Mouse (Mus musculus): ENCODE results near the gene Emid1. TPM values are rescaled to one million over a fixed set of nuclear protein-coding genes. Genes with fewer than 3 reads are reported as not detected.

Gene Emid1
- polyA plus RNA-seq, 1 experiment from 2014 or later: 4.8 TPM

DNA sequence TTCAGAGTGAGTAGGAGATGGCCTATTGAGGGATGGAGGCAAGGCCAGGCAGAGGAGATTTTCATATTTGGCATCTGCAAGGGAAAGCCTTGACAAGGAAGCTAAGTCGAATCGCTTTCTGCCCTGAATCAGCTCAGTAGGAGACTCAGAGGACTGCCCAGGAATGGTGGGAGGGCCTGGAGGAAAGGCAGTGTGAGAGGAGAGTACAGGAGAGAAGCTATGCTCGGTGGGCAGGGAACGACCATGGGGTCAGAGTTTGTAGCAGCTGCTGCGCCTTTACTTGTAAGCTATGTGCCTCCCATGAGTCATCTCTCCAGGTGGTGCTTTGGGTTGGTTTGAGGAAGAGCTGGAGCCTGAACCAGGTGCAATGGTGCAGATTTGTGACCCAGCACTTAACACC, 51.3 kb downstream of the Emid1 start:
- Histone ChIP-seq H3K9ac (replicated peaks) (no peak overlapping the region), H3K36me3 (replicated peaks; ENCODE audit: insufficient read depth, low read length) (0 out of 2 replicates have a peak, but pooled peaks cover 14% of the 10 kb centered on the region), H3K4me2 (ENCODE audit: low read depth, low read length) (peak overlapping the region; percentile 91; the same call in 1 of the 2 replicates), H3K4me1 (ENCODE audit: insufficient read depth) (peaks cover 16% of the 10 kb centered on the region), H3K27me3 (ENCODE audit: insufficient read depth, low read length) (no peaks in the 10 kb centered on the region), H3K4me3 (ENCODE audit: low read depth, low read length) (peak overlapping the region; percentile 92; the same call in 1 of the 2 replicates), H3K27ac (ENCODE audit: low read depth) (no peak overlapping the region), H3K9me3 (ENCODE audit: low read length) (no peaks in the 10 kb centered on the region)
- ATAC-seq (no peak), DNase-seq (no peak)
- TF ChIP-seq EP300 (IDR thresholded peaks at IDR 0.05; ENCODE audit: low read depth) (no peak), CTCF (IDR thresholded peaks at IDR 0.05; ENCODE audit: low read depth) (no peak)
- WGBS (ENCODE audit: insufficient replicate concordance): 68% methylated on average over 5 of the region's 5 CpGs

DNA sequence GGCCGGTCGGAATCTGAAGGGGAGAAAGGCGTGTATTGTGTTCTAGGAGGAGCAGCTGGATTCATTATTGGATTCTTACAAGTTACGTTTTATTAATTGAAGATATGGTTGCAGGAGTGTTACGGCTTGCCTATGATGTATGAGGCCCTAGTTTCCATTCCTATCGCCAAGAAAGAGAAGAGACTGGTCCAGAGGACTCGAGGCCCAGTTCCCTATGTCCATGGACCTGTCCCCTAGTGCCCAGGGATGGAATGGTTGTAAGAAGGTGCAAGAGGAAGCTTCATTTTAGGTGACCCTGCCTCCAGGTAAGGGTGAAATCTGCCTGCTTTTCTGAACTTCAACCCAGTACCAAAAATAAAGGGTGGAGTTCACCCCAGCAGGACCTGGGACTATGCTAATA, 51.8 kb downstream of the Emid1 start:
- Histone ChIP-seq H3K4me3 (ENCODE audit: low read depth, low read length) (peak overlapping the region; percentile 92), H3K9ac (replicated peaks) (peak overlapping the region; percentile 95), H3K4me2 (ENCODE audit: low read depth, low read length) (peak overlapping the region; percentile 91), H3K9me3 (ENCODE audit: low read length) (no peaks in the 10 kb centered on the region), H3K36me3 (replicated peaks; ENCODE audit: insufficient read depth, low read length) (0 out of 2 replicates have a peak, but pooled peaks cover 12% of the 10 kb centered on the region), H3K4me1 (ENCODE audit: insufficient read depth) (peaks cover 19% of the 10 kb centered on the region), H3K27me3 (ENCODE audit: insufficient read depth, low read length) (no peaks in the 10 kb centered on the region), H3K27ac (ENCODE audit: low read depth) (peak overlapping the region; percentile 97)
- ATAC-seq (no peak), DNase-seq (no peak)
- TF ChIP-seq CTCF (IDR thresholded peaks at IDR 0.05; ENCODE audit: low read depth) (no peak), EP300 (IDR thresholded peaks at IDR 0.05; ENCODE audit: low read depth) (no peak)
- WGBS (ENCODE audit: insufficient replicate concordance): 4% methylated on average over 7 of the region's 7 CpGs

DNA sequence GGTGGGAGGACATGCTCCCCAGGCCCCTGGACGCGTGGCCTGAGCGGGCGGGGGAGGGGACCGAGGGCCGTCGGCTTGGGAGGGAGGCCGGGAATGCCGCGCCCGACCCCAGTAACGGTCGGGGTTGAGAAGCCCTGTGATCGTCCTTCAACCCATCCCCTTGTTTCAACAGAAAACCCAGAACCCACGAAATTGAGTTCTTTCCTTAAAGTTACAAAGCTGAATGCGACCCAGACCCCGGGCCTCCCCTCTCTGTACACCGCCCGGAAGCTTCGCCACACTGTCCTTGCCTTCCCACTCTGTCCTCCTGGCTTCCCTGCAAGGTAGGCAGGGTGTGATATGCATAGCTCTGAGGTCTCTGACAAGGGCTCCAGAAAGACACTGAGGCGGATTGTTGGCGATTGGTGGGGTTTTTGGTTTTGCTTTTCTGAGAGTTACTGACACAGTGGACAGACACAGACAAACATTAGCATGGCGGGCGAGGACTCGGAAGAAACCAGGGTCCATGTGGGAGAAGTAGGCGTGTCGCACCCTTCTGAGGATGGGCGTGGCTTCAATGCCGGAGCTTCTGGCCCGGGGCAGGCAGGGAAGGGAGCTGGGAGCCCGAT, 52.4 kb downstream of the Emid1 start:
- Histone ChIP-seq H3K27me3 (ENCODE audit: insufficient read depth, low read length) (no peaks in the 10 kb centered on the region), H3K9me3 (ENCODE audit: low read length) (no peaks in the 10 kb centered on the region), H3K9ac (replicated peaks) (peak overlapping the region; percentile 95), H3K4me3 (ENCODE audit: low read depth, low read length) (peak overlapping the region; percentile 92), H3K27ac (ENCODE audit: low read depth) (peak overlapping the region; percentile 97), H3K4me2 (ENCODE audit: low read depth, low read length) (peak overlapping the region; percentile 91), H3K4me1 (ENCODE audit: insufficient read depth) (peaks cover 20% of the 10 kb centered on the region), H3K36me3 (replicated peaks; ENCODE audit: insufficient read depth, low read length) (0 out of 2 replicates have a peak, but pooled peaks cover 9% of the 10 kb centered on the region)
- TF ChIP-seq EP300 (IDR thresholded peaks at IDR 0.05; ENCODE audit: low read depth): no peak
- no peak for TF ChIP-seq CTCF (IDR thresholded peaks at IDR 0.05; ENCODE audit: low read depth)
- peak; percentile 57 for ATAC-seq
- DNase-seq: peak; percentile 89
- WGBS (ENCODE audit: insufficient replicate concordance): 0% methylated on average over 30 of the region's 31 CpGs

DNA sequence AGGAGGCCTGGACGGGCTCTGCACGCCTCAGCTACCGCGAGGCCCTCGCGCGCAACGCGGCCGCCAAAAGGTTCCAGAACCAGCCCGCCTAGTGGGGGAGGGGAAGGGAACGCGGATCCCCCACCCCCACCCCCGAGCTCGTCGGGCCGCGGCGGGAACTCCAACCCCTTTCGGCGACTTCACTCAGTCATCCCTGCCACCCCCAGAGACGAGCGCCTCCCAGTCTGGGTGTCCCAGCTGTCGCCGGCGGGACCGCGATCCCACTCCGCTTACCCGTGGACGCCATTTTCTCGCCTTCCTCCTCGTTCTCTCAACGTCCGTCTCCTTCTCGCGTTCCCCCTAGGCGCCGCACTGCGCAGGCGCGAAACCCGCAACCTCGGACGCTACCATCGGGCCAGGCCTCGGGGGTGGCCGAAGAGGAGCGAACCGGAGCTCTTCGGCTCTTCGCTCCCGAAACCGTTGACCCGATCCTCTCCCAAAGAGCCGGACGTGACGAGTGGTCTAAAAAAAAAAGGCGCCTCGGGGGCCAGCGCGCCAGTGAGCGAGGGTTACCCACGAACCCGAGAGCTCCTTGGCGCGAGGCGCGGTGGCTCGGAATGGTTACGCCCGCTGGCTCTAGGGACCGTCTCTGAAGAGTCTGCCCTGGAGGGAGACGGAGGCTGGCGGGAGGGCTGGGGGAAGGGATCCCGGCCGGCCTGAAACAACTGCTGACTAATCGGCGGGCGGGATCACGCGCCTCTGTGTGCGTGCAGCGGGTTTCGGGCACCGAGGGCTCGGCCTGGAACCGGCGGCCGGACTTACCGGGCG, 53.1 kb downstream of the Emid1 start, which contains the start of the genes Rhbdd3 and Ewsr1:
TSS of gene Rhbdd3 (plus strand) at position 191 of the 807 bp plus-strand sequence.
TSS of gene Ewsr1 (minus strand) at position 531 of the 807 bp plus-strand sequence.
- Histone ChIP-seq H3K27me3 (ENCODE audit: insufficient read depth, low read length) (no peaks in the 10 kb centered on the region), H3K36me3 (replicated peaks; ENCODE audit: insufficient read depth, low read length) (0 out of 2 replicates have a peak, but pooled peaks cover 5% of the 10 kb centered on the region), H3K27ac (ENCODE audit: low read depth) (peak within 1 kb of the TSS; percentile 97), H3K9ac (replicated peaks) (peak within 1 kb of the TSS; percentile 95), H3K9me3 (ENCODE audit: low read length) (no peaks in the 10 kb centered on the region), H3K4me2 (ENCODE audit: low read depth, low read length) (peak within 1 kb of the TSS; percentile 91), H3K4me1 (ENCODE audit: insufficient read depth) (peaks cover 23% of the 10 kb centered on the region), H3K4me3 (ENCODE audit: low read depth, low read length) (peak within 1 kb of the TSS; percentile 92)
- ATAC-seq (peak; percentile 89), DNase-seq (peak; percentile 98)
- 3% methylated on average over 84 of the region's 92 CpGs for WGBS (ENCODE audit: insufficient replicate concordance)
- TF ChIP-seq EP300 (IDR thresholded peaks at IDR 0.05; ENCODE audit: low read depth) (peak; percentile 51; the same call in 1 of the 2 replicates), CTCF (IDR thresholded peaks at IDR 0.05; ENCODE audit: low read depth) (no peak)

DNA sequence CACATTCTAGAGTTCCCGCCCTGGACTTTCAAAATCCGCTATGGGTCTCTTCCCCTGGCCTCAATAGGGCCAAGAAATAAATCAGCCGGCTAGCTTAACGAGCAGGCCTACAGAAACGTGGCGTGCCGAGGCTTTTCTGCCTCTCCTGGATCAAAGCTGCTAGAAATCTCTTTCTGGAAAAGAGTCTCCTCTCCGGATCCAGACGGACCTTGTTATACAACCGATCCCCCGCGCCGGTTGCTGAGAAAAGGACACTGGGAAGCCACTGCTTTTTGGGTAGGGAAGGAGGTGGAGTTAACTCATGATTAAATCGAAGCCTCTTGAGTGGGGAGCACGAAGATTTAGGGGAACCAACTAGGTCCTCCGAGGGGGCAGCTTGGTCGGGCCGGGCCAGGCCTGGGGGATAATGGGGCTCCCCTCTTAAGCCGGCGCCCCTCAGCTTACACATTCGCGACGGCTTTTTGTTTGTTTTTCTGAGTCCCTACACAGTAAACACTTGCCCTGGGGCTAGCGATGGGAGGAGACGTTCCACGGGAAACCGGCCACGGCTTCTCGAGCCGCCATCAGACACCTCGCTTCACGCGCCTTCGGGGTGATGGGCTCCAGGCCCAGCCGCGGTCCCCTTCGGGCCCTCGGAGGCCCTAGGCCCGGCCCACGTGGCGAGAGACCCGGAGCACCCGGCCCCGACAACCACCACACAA, 53.9 kb downstream of the Emid1 start:
- Histone ChIP-seq H3K9ac (replicated peaks) (peak overlapping the region; percentile 95), H3K4me3 (ENCODE audit: low read depth, low read length) (peak overlapping the region; percentile 92), H3K27me3 (ENCODE audit: insufficient read depth, low read length) (no peaks in the 10 kb centered on the region), H3K4me2 (ENCODE audit: low read depth, low read length) (peak overlapping the region; percentile 75), H3K36me3 (replicated peaks; ENCODE audit: insufficient read depth, low read length) (peaks cover 8% of the 10 kb centered on the region; the same call in 1 of the 2 replicates), H3K27ac (ENCODE audit: low read depth) (peak overlapping the region; percentile 97), H3K4me1 (ENCODE audit: insufficient read depth) (peaks cover 23% of the 10 kb centered on the region), H3K9me3 (ENCODE audit: low read length) (no peaks in the 10 kb centered on the region)
- DNase-seq (peak; percentile 56), ATAC-seq (0 out of 2 replicates have a peak, but pooled peaks have one; percentile 3)
- under 1% methylated on average over 44 of the region's 44 CpGs for WGBS (ENCODE audit: insufficient replicate concordance)
- no peak for TF ChIP-seq EP300 (IDR thresholded peaks at IDR 0.05; ENCODE audit: low read depth)
- TF ChIP-seq CTCF (IDR thresholded peaks at IDR 0.05; ENCODE audit: low read depth): no peak
